Mouse (Mus musculus) layer of hippocampus, adult 2 months (tissue): ENCODE measurements at regions not wholly inside any gene's neighbourhood (a gene's known extent, or its start where the extent isn't known, plus 50 kb on each side); places are given as distances from the start of the nearest gene placed in this dataset.
A peak's percentile ranks its signal among the peaks of the same experiment; 100 is the strongest.

ENCODE experiments used
- DNase-seq, 2 experiments: peaks; one replicate each; pipeline ENCODE4 v3.0.0; 2022; ENCODE audit warnings: low spot score in 2 of 2
- H3K27ac ChIP-seq: fragments of 200-600 bp; 2 replicates; pipeline ENCODE4 v1.8.1; 2022
- H3K4me3 ChIP-seq: fragments of 200-600 bp; 2 replicates; pipeline ENCODE4 v1.8.1; 2022; ENCODE audit warnings: mild to moderate bottlenecking
- CTCF ChIP-seq: fragments of 200-600 bp; conservative IDR thresholded peaks from 2 replicates; pipeline ENCODE4 v1.8.1; 2022; ENCODE audit warnings: antibody characterized with exemption, mild to moderate bottlenecking, moderate library complexity

DNA sequence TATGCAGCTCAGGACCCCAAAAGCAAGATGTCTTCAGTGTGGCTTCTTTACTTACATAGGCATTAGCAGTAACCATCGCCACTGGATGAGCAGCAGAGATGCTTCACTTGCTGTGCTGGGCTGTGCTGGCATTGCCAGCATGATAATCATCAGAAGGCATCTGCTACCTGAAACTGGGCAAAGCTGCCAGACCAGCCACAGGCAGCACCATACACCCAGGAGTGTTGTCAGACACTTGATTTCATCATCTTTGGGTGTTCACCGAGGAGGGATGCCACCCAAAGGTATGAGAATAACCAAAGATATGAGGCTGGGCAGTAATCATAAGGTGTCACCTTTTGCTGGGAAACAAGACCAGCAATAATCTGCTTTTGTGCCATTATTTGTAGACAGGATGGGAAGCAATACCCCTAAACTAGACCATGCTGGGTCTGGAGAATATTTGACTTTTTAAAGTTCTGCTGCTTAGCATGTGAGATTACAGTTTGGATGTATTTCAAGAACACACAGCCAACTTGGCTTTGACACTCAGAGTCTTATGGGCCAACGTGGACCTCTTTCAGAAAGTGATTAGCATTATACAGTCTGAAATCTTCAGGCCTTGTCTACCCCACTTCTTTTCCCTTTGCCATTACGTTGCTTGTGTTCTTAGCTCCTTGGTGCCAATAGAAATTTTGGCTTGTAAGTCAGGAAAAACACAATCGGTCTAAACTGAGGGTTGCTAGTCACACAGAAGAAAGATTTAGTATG lies 80.7 kb upstream of the Cerkl start:
- no peak overlapping the region for H3K27ac ChIP-seq
- no peak for DNase-seq
- no peak overlapping the region for H3K4me3 ChIP-seq
- TF ChIP-seq CTCF = no peak

DNA sequence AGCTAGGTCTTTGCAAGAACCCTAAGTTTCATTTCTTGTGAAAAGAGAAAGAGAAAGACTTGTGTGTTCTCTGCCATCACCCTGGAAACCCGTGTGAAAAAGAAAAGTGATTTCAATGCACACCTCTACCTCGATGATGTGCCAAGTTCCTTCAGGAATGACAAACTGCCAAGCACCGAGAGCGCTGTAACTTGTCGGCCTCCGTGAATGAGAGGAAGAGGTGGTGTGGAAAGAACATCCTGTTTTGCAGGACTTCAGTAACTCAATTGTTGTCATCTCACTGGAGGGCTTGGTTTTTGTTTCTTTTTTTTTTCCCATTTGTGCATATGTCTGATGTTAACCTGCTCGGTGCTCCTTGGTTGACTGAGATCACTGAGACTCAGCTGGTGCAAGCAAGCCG lies 83.8 kb upstream of the Cerkl start:
- no peak overlapping the region for H3K4me3 ChIP-seq
- no peak for TF ChIP-seq CTCF
- no peak overlapping the region for H3K27ac ChIP-seq
- no peak for DNase-seq

DNA sequence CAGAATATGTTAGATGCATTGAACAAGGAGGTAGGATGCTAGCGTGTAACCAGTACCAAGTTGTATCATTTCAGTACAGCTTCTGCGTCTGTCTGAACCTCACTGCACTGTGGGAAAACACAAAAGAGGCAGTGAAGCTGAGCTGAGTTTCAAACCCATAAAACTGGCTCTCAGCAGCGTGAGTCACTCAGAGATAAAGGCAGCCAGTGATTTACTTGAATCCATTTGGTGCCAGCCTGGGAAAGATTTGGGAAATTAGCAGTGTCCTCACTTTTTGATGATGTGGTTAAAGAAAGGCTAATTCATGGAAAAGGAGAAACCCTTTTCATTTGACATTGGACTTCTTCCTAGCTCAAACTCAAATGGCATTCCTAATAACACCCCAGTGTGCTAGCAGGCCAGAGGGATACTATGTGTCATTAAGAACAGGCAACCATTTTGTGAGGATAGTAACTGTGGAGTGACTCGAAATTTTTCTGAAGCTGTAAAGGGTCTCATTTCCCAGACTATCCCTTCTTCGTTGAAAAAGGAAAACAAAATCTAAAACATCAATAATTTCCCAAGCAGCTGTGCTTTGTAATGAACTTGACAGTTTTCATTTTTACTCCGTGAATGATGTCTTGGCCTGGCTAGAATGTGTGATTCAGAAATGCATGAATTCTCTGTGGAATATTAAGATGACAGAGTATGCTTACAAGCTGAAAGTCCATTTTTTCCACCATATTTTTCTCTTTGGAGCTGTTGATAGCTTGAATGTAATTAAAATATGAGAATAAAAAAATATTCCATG lies 85.8 kb upstream of the Cerkl start:
- Histone ChIP-seq H3K4me3 (no peak overlapping the region), H3K27ac (peak overlapping the region; percentile 3; the same call in 1 of the 2 replicates)
- DNase-seq = peak in 1 of 2 experiments; percentile 7
- TF ChIP-seq CTCF = no peak

DNA sequence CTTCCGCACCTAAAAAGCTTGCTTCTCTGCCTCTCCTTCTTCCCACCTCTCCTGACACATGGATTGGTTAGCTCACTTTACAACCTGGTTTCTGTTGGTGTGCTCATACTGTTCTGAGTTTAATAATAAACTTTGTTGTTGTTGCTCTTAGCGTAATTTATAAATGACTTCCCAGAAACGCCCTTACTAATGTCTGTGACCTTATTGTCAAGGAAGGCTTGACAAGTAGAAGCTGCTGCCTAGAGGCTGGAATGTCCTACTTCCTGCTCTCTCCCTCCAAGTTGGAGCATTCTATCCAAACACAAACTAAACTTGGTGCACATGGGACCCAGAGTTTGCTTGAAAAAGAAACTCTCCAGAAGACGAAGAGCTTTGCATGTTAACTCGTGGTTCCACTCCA lies 86.9 kb upstream of the Cerkl start:
- Histone ChIP-seq H3K4me3 (no peak overlapping the region), H3K27ac (peak overlapping the region; percentile 3)
- DNase-seq = no peak
- TF ChIP-seq CTCF = no peak

DNA sequence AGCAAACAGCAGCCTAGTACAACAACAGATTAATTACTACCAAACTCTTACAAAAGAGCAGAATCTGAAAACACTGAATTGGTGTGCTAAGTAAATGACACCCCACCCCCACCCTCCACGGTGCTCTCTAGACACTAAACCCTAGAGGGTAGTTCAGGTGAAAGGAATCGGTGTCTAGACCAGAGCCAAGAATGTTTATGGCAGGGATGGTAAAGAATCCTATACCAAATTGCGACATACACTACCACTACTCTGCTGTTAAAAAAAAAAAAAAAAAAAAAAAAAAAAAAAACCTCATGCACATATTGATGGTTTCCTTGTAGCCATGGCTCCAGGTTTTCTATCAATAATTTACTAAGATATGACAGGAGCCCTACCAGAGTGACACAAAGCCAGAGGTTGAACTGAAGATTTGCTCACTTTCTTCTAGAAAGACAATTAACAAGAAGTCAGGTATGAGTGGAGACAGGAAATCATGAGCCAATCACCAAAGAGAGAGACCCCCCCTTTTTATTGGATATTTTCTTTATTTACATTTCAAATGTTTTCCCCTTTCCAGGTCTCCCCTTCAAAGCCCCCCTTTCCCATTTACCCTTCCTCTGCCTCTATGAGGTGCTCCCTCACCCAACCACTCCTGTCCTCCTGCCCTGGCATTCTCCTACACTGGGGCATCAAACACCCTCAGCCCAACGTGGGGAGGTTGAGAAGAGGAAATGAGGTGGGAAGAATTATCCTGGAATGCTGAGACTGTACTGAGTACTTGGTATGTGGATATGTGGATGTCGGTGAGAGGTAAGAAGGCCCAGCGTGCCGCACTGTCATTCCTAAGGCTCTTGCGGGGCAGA lies 87.6 kb upstream of the Cerkl start:
- H3K4me3 ChIP-seq = no peak overlapping the region

DNA sequence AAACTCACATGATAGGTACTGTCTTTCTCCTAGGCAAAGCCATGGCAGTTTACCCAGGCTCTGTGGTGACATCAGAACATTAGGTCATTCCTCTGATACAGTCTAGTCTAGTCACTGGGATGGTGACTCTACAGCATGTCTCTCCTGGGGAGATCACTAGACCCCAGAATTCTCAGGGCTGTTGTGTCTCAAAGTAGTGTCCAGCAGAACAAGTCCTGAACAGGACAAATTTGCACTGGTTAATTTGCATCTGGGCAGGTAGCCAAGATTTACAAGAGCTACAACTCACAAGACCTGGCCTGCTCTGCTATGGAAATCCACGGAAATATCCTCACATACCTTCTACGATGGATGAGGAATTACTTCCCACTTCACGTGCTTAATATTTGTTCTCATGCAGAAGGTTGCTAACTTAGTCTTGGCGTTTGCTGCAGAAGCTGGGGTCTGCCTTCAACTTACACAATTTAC lies 88.2 kb upstream of the Cerkl start:
- TF ChIP-seq CTCF = no peak
- DNase-seq = no peak
- H3K27ac ChIP-seq = no peak overlapping the region
- H3K4me3 ChIP-seq = no peak overlapping the region

More for the DNA sequence above, 87.6 kb upstream of the Cerkl start:
- H3K27ac ChIP-seq = no peak overlapping the region
- no peak for DNase-seq
- no peak for TF ChIP-seq CTCF

DNA sequence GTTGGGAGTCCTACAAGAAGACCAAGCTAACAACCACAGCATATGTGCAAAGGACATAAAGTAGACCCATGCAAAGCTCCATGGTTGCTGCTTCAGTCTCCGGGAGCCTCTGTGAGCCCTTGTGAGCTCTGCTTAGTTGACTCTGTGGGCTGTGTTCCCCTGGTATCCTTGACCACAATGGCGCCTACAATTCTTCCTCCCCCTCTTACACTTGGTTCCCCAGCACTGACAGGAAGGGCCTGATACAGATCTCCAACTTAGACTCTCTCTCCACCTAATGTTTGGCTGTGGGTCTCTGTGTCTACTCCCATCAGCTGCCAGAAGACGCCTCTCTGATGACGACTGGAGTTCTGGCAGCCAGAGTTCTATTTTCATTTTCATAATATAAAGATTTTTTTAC lies 88.9 kb upstream of the Itprid2 start:
- no peak overlapping the region for H3K27ac ChIP-seq
- no peak overlapping the region for H3K4me3 ChIP-seq

DNA sequence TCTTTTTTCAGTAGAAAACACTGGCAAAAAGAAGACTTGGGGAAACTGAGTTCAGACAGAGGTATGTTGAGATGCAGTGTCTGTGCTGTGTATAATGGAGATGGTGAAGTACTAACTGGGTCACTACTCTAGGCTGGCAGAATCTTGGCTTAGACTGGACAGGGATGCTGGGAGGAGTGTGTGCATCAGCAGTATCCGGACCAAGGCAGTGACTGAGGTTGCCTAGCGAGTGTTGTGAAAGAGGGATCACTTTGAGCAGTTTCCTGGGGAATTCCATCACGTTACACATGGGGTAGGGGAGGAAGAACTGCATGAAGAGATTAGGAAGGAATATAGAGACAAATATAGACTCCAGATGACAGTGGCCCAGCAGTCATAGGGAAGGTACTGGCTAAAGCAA lies 87.9 kb upstream of the Itprid2 start:
- no peak for DNase-seq
- Histone ChIP-seq H3K4me3 (no peak overlapping the region), H3K27ac (no peak overlapping the region)
- TF ChIP-seq CTCF = no peak

More for the DNA sequence above, 88.9 kb upstream of the Itprid2 start:
- TF ChIP-seq CTCF = no peak
- no peak for DNase-seq

DNA sequence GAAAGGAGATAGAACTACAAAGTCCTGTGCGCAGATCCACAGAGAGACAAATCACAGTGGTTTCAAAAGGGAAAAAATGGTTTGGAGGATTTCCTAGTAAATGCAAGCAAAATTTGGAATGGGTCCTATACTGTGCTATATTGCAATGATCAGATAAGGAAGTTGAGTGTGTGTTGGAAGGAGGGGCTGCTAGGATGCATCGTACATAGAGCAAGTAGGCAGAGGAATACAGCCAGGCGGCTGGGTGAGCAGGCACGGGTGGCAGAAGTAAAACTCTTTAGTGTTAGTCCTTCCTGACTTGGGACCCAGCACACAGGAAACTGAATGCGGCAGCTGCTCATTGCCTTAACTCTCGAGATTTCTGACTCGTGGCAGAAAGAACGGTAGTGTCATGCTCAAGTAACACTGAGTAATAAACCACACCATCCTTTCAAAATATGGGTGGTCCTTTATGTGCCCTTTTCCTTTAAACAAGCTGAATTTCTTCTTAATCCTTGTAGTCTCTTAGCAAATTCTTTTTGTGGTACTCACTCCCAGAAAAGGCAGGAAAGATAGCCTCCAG lies 87.0 kb upstream of the Itprid2 start:
- no peak for DNase-seq
- Histone ChIP-seq H3K4me3 (no peak overlapping the region), H3K27ac (no peak overlapping the region)
- no peak for TF ChIP-seq CTCF

DNA sequence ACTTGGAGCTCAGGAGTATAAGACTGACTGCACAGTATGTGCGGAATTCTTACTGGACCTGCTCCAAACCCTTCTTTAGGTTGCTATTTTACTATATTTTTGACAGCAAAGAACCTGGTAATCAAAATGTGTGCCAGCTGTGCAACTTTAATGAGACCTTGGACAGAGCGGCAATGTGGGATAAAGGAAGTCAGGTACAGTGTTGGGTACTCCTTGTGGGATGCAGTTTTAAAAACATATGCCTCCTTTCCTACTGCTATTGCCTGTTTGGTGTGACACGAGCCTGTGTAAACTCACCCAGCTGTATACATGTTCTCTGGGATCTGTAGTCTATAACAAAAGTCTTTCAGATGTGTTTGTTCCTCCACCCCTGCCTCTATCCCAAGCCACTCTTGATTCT lies 85.4 kb upstream of the Itprid2 start:
- TF ChIP-seq CTCF = no peak
- DNase-seq = no peak
- Histone ChIP-seq H3K4me3 (no peak overlapping the region), H3K27ac (no peak overlapping the region)

DNA sequence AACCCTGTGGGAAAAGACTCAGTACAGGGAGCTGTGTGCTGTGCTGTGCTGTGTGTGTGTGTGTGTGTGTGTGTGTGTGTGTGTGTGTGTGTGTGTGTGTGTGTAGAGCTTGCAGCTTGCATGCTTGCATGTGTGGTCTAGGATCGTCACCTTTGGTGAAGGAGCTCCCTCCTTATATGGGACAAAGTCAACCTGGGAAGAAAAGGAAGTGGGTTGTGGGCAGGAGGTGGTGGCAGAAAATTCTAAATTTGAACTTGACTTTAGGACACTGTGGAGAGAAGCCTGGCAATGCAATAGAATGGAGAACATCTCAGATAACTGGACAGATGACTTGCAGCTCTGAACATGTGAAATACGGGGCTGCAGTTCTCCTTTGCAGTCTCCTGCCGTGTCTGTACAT lies 84.7 kb upstream of the Itprid2 start:
- DNase-seq = no peak
- TF ChIP-seq CTCF = no peak
- H3K4me3 ChIP-seq = no peak overlapping the region
- no peak overlapping the region for H3K27ac ChIP-seq

DNA sequence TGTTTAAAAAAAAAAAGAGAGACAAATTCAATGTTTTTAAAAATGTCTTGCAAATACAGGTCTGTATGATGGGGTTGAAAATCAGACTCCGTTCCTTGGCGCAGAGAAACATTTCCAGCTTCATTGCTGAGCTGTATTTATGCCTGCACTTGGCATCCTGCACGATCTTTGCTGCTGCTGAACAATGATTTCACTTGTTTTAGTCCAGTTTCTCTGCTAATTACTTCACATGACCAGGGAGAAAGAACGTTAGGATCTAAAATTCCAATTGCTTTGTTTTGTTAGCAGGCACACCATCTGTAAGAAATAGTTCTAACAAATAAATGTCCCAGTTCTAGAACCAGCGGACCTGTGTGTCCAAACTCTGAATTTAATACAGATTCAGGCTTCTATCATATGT lies 82.7 kb upstream of the Itprid2 start:
- Histone ChIP-seq H3K4me3 (no peak overlapping the region), H3K27ac (peak overlapping the region; percentile 70)
- TF ChIP-seq CTCF = no peak
- peak in 1 of 2 experiments; percentile 21 for DNase-seq

DNA sequence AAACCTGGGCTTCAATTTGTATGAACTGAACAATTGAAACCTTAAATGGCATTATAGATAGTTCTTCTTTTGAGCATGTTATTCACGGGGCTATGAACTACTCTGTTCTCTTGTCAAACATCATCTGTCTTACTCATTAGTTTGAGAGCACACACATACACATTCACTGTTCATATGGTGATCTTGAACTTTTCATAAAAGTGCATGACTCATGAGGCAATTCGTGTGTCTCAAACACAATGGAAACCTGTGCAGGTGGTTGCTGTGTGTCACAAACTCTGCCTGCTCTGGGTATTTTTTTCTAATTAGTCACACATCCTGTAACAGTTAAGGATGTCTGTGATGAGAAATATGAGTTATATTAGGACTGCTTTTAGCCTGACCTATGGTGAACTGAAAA lies 79.8 kb upstream of the Itprid2 start:
- no peak for TF ChIP-seq CTCF
- DNase-seq = no peak
- no peak overlapping the region for H3K27ac ChIP-seq
- no peak overlapping the region for H3K4me3 ChIP-seq
